Mouse (Mus musculus): ENCODE measurements around the gene Pdia5.

Gene Pdia5

DNA sequence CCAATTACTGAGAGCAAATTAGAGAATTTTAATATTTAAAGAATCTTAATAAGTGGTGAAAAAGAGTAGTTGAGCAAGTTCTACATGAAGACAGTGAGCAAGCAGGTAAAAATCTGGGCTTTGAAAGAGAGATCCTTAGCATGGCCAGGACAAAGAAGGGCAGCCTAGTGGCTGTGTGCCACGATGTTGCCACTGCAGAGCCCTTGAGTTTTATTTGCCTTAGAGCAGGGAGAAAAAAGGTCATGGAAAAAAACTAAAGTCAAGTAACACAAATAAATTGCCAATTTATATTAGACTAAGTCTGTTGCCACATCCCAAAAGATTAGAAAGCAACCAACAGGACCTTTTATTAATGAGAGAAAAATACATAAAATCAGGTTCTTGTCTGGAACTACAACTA is 133.2 kb downstream of the Pdia5 start:
- no peak for DNase-seq (ENCODE audit: low read depth)

Data from c-Kit-positive CD71-positive TER-119-negative erythroid progenitor cells, embryonic 14.5 days (primary cell).